Mouse (Mus musculus): ENCODE results near the gene Bglap3.
"Not testable (repeated sequence)": the region's sequence is repeated elsewhere in the genome, so short reads cannot be mapped to it uniquely, and the experiment has no call there.

Bglap3 gene

GRCm38 (mm10) chr3:88378599-88378998 is 6.1 kb upstream of the Bglap3 start, which contains the start of gene Bglap2:
TSS of gene Bglap2 (minus strand) at chr3:88378699.
- not testable (repeated sequence) for DNase-seq (ENCODE audit: low spot score in 2 of 2)

GRCm38 (mm10) chr3:88376644-88377043 is 4.1 kb upstream of the Bglap3 start:
- not testable (repeated sequence) for DNase-seq (ENCODE audit: low spot score in 2 of 2)

- not testable (repeated sequence) for DNase-seq (ENCODE audit: low spot score in 2 of 2)
Observed at GRCm38 (mm10) chr3:88375750-88376626, 3.4 kb upstream of the Bglap3 start.

- not testable (repeated sequence) for DNase-seq (ENCODE audit: low spot score in 2 of 2)
Observed at GRCm38 (mm10) chr3:88368511-88368910, 4.0 kb downstream of the Bglap3 start.

DNA sequence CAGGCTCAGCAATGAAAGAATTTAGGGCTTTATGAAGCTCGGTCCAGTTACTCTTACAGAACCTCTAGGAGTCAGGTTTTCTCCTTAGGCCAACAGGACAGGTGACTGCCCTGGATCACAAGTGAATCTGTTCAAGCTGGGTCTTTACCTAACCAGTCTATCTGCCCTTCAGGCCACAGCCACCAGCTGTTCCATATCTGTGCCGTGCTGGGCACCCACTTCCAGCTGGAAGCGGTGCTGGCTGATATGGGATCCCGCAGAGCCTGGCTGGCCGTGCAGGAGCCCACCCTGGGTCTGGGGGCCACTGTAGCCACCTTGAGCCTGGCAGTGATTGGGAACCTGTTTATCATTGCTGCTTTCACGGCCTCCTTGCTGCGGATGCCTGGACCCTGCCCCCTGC is 5.0 kb downstream of the Bglap3 start:
- not testable (repeated sequence) for DNase-seq (ENCODE audit: low spot score in 2 of 2)

DNA sequence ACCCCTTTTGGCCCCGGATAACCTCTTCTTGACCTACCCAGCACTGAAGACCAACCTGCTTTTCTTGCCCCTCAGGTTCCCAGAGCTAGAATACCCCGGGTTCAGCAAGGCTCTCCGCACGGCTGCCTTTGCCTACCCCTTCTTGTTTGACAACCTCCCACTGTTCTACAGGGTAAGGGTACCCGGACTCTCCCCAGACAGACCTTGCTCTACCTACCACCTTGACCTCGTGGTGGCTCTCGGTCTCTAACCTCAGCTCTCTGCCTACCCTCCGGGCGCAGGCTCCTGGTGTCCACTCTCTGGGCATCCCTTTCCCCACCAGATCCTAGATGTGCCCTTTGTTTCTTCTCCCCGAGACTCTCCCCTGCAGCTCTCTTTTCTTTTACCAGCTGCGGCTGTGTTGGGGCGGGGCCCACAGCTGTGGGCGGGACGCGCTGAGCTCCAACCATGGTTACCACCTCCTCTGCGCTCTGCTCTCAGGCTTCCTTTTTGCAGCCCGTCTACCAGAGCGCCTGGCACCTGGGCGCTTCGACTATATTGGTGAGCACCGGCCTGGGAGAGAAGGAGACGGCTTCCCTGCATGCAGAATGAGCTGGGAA is 5.6 kb downstream of the Bglap3 start:
- peak in 1 of 2 experiments; percentile 59 for DNase-seq (ENCODE audit: low spot score in 2 of 2)

DNA sequence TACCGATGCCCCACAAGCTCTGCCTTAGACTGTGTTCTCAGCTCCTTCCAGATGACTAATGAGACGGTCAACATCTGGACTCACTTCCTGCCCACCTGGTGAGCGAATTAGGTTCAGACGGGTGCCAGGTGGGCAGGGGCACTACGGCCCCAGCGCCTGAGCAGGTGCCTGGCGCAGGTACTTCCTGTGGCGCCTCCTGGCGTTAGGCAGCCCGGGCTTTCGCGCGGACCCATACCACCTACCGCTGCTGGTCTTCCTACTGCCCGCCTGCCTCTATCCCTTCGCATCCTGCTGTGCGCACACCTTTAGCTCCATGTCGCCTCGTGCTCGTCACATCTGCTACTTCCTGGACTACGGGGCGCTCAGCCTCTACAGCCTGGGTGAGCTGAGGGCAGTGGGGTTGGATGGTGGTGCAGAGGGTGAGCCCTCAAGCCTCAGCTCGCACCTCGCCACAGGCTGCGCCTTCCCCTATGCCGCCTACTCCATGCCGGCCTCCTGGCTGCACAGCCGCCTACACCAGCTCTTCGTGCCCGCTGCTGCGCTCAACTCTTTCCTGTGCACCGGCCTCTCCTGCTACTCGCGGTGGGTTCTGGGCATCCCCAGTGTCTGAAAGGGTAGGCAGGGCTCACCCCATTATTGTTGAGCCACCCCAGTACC is 6.7 kb downstream of the Bglap3 start:
- no peak for DNase-seq (ENCODE audit: low spot score in 2 of 2)

- DNase-seq (ENCODE audit: low spot score in 2 of 2): no peak
Observed at GRCm38 (mm10) chr3:88364337-88364736, 8.2 kb downstream of the Bglap3 start, which contains the start of gene Paqr6. TSS of gene Paqr6 (plus strand) at chr3:88364584.

GRCm38 (mm10) chr3:88363700-88364099 is 8.8 kb downstream of the Bglap3 start:
- no peak for DNase-seq (ENCODE audit: low spot score in 2 of 2)

DNA sequence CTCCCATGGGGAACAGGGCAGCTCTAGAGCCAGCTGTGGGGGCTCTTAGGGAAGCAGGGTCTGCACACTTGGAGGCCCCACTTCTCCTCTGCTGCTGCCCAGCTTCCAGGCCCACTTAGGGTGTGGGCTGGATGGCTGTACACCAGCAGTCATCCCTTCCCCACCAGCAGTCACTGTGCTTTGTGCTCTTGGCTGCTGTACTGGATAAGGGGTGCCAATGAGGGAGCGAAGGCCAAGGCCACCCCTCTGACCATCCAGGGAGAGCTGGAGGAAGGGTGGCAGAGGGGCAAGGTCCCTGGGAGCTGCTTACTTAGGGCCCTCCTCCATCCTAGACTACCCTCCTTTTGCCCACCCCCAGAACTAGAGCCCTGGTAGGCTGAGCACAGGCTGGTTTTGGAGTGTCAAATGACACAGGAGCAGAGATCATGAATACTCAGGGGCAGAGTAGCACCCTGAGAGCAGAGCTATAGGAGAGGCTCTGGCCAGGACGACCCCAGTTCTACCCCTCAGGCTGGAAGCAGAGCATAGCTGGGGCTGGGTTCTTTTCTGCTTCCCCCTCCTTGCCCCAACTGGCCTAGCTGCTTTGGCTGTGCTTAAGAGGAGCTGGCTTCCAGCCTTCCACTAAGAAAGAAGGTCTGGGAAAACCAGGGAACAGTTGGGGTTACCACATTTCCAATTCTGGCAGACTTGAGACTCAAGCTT is 10.8 kb downstream of the Bglap3 start:
- DNase-seq (ENCODE audit: low spot score in 2 of 2): no peak

DNA sequence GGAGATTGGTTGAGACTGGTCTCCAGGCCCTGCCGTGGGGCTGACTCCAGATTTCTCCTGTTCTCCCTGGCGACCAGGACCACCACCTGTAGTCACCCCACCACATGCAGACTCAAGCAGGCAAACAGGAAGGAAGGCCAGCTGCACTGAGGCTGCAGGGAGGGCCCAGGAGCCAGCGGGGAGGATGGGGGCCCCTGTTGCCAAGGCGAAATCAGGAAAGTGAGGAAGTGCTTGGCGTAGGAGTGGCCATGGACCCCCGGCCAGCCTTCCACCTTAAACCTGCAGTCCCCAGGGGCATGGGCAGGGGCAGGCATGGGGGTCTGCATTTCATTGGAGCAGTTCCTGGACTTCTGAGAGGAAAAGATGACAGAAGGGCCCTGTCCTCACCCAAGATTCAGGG is 11.4 kb downstream of the Bglap3 start:
- no peak for DNase-seq (ENCODE audit: low spot score in 2 of 2)

DNA sequence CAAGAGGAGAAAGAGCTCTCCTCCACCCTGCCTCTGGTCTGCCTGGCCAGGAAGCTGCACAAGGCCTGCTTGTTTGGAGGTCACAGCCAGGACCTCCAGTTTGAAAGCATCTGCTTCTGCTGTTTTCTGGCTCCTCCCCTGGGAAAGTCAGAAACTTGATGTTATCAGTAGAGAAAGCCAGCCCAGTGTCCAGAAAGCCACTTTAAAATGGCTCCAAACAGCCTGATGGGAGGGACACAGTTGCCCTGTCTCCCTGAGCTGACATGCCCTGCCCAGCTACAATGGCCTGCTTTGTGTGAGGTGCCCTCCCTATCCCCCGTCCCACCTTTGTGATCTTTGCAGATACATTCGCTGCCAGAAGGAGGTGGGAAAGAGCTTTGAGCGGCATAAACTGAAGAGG is 12.6 kb downstream of the Bglap3 start:
- DNase-seq (ENCODE audit: low spot score in 2 of 2): no peak

GRCm38 (mm10) chr3:88359584-88359983 is 13.0 kb downstream of the Bglap3 start:
- DNase-seq (ENCODE audit: low spot score in 2 of 2): no peak

GRCm38 (mm10) chr3:88354396-88355165 is 18.0 kb downstream of the Bglap3 start:
- DNase-seq (ENCODE audit: low spot score in 2 of 2): no peak

- no peak for DNase-seq (ENCODE audit: low spot score in 2 of 2)
Observed at GRCm38 (mm10) chr3:88352907-88353306, 19.6 kb downstream of the Bglap3 start.

- DNase-seq (ENCODE audit: low spot score in 2 of 2): no peak
Observed at GRCm38 (mm10) chr3:88350732-88351131, 21.8 kb downstream of the Bglap3 start.

DNA sequence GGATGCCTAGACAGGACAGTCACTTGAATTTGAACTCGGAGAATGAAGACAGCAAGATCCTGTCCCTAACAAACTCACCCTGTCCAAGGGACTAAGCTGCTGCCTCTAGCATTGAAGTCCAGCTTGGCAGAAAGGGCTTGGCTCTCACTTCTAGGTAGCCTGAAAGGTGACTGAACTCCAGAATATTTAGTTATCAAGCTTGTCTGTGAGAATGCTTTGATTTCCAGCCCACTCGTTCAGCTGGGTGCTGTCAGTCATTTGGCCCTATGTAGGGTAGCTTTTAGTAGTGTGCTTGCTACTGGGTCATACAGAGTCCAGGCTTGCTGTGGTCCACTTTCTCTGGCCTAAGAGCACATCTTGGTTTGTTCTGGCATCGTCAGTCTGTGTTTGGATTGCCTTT is 33.5 kb downstream of the Bglap3 start:
- DNase-seq (ENCODE audit: low spot score in 2 of 2): no peak

GRCm38 (mm10) chr3:88338316-88338715 is 34.2 kb downstream of the Bglap3 start:
- no peak for DNase-seq (ENCODE audit: low spot score in 2 of 2)

DNA sequence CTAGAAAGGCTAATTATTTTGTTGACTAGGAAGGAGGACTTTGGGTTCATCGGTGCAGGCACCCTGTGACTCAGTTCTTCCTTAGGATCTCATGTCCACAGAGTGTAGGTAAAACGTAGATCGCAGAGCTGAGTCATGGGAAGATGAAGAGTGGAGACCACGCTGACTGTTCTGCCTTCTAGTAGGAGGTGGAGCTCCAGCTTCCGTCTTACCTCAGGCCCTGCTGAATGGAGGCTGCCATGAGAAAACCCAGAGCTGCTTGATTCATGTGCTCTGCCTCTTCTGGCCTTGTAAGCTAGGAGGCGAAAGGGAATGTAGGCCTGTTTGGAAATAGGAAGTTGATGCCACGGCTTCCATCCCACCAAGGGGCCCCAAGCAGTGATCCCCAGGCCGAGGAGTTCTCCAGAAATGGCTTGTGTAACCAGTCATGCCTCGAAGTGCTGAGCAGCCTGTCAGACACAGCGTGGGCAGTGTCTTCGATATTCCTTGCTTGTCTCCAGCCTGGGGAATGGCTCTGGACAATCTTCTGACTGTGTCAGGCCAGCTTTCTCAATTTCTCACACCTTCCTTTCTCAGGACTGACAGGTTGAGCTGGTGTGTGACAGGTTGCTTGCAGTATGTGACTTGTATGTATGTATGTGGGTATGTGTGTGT is 35.0 kb downstream of the Bglap3 start:
- DNase-seq (ENCODE audit: low spot score in 2 of 2): no peak

Measured in frontal cortex, postnatal 14 days (tissue).